Mouse (Mus musculus) embryo, embryonic 11.5 days (tissue): ENCODE measurements around the gene Cmklr1.
"Not testable (repeated sequence)": the region's sequence is repeated elsewhere in the genome, so short reads cannot be mapped to it uniquely, and the experiment has no call there.

Source experiments
- DNase-seq: peaks from one replicate; pipeline ENCODE4 v3.0.0-alpha.2; 2012; ENCODE audit warnings: low read depth, low spot score

The Cmklr1 gene

GRCm38 (mm10) chr5:113586458-113586849 lies 63.8 kb downstream of the Cmklr1 start:
- DNase-seq = not testable (repeated sequence)

GRCm38 (mm10) chr5:113585619-113586457 lies 64.4 kb downstream of the Cmklr1 start:
- DNase-seq = not testable (repeated sequence)

- DNase-seq = no peak
Measured at GRCm38 (mm10) chr5:113584439-113584838, 65.8 kb downstream of the Cmklr1 start.

- DNase-seq = no peak
Measured at GRCm38 (mm10) chr5:113583424-113584162, 66.6 kb downstream of the Cmklr1 start.

- no peak for DNase-seq
Measured at GRCm38 (mm10) chr5:113580801-113581200, 69.4 kb downstream of the Cmklr1 start.

GRCm38 (mm10) chr5:113580248-113580647 lies 70.0 kb downstream of the Cmklr1 start:
- DNase-seq = no peak

- no peak for DNase-seq
Measured at GRCm38 (mm10) chr5:113579128-113579527, 71.1 kb downstream of the Cmklr1 start.

GRCm38 (mm10) chr5:113578428-113578827 lies 71.8 kb downstream of the Cmklr1 start:
- DNase-seq = no peak

- no peak for DNase-seq
Measured at GRCm38 (mm10) chr5:113577555-113577954, 72.7 kb downstream of the Cmklr1 start.

GRCm38 (mm10) chr5:113570056-113570717 lies 80.0 kb downstream of the Cmklr1 start:
- DNase-seq = no peak

GRCm38 (mm10) chr5:113565858-113566257 lies 84.4 kb downstream of the Cmklr1 start:
- no peak for DNase-seq

GRCm38 (mm10) chr5:113565101-113565854 lies 84.9 kb downstream of the Cmklr1 start:
- DNase-seq = no peak

- no peak for DNase-seq
Measured at GRCm38 (mm10) chr5:113564463-113564862, 85.8 kb downstream of the Cmklr1 start.
